Mouse (Mus musculus) layer of hippocampus, postnatal 25 days (tissue): Measurements from ENCODE around the gene Polm. TPM values are rescaled to one million over a fixed set of nuclear protein-coding genes. Genes with fewer than 3 reads are reported as not detected.

ENCODE experiments used
- DNase-seq, 2 experiments: peaks; one replicate each; pipeline ENCODE4 v3.0.0; 2022; ENCODE audit warnings: mixed read lengths in 2 of 2, low spot score in 1 of 2; ENCODE audit errors: extremely low spot score in 1 of 2
- total RNA-seq, 2 experiments: library from RNA; stranded (reverse); gene quantifications; 2 replicates each; pipeline ENCODE4 v1.2.3; 2021

The Polm gene
- 10 to 100 TPM; 10.0 to 14.5 TPM for total RNA-seq

DNA sequence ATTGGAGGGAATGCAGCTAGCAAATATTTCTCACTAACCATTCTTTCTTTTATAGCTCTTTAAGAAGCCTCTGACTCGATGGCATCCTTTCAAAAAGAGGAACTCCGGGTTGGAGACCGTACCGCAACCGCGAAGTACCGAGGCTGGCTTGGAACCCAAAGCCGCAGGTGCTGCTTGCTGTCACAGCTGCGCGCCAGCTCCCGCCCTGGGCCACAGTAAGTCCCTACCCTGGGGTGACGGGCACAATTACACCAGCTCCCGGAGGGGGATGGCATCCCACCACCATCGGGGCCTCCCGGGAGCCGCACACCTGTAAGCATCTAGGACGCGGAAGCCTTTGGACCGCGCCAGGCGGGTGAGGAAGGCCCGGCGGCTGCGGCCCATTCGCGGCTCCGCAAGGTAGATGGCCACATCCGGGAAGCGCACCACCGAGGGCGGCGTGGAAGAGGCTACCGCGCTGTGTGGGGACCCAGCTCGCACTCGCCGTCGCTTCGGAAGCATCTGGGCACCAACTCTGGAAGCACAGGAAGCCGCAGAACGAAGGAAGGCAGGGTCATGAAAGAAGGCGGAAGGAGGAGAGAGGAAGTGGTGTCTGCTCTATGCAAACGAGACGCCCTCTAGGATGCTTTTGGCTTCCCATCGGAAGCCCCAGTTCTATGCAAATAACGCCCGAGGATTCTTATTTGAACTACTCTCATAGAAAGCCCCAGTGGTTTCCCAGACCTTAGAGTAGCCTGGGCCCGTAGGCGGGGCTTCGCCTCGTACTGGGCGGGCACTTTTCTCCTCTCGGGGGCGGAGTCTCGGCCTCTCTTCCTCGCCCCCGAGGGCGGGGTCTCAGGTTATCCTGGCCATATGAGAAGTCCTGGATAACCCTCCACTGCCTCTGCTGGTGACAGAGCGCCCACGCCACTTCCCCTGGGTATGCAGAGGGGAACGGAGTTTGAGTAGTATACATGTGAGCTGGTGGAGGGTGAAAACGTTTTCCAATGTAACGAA, at the start of gene Polm:
Gene Polm, minus strand, starts transcription at position 766 of the 996 bp plus-strand sequence.
- DNase-seq = peak; percentile 67 to 70

DNA sequence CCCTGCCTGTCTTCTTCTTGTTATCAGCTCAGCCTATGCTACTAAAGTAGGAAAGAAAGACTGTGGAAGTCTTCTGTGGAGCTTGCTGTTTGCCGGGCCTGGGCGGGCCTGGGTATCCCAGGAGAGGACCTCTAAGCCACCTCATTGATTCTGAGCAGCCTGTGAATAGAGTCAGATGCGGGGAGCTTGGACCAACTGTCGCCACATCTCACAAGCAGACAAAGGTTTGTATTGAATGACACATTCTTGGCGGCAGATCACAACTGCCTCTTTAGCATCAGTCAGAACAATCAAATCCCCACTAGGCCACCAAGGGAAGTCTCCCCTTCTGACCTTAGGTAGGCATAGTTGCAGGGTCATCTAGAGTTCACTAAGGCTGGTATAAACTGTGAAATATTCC, 49.4 kb upstream of the Polm start:
- DNase-seq = no peak

DNA sequence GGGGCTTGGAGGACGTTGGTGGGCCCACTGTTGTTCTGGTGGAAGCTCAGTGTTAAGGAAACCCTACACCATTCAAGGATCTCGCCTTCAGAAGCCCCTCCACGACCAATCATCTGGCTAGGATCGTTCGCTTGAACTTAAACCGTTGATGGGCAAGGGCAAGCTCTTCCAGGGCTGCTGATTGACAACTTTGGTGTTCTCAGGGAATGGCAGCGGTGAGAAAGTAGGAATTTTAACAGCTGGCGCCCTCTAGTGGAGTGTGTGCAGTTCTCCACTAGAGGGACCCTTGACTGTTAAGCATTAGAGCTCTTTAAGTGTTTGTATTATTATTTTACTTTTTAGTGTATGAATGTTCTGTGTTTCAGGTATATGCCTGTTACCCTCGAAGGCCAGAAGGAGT, 48.4 kb upstream of the Polm start:
- peak in 1 of 2 experiments; percentile 76 for DNase-seq

DNA sequence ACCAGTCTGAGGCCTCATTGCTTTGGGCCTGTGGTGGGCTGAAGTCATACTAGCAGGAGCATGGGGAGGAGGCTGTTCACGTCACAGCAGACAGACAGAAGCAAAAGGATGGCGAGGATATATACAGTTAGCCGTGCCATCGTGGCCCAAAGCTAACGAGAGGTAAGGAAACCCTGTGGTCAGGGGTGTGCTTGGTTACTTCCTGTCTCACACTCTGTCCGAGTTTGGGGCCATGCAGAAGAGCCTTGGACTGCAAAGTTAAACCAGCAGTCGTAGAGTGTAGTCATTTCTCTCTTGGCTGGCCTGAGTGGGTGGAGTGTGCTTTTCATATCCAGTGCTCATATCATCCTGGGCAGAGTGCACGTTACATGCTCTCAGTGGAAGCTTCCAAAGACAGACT, 44.7 kb upstream of the Polm start:
- DNase-seq = no peak

DNA sequence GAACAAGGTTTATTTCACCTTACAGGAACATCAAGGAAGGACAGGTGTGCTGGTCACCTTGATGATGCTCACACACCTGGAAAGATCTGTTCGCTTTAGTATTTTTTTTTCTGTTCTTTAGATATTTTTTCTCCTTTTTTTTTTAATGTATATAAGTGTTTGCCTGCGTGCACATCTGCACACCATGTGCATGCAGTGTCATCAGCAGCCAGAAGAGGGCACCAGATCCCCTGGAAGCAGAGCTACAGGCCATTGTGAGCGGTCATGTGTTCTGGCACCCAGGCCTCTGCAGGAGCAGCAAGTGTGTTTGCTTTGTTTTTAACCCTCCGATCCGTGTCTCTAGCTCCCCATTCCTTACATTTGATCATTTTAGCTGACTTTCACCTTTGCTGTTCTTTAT, 42.1 kb upstream of the Polm start:
- DNase-seq = peak; percentile 46 to 73

DNA sequence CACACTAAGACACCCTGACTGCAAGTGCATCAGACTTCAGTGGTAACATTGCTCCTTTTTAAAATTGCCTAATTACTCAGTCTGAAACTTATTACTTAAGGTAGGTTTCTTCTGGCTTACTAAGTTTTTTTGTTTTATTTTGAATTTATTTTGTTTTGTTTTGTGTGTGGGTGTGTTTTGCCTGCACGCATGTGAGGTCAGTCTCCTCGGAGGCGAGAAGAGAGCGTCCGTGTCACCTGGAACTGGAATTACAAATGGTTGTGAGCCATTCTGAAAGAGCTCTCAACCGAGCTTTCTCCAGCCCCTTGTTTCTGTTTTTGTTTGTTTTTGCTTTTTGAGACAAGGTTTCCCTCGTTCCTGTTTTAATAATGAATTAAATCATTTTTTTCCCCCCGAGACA, 40.8 kb upstream of the Polm start:
- DNase-seq = no peak

DNA sequence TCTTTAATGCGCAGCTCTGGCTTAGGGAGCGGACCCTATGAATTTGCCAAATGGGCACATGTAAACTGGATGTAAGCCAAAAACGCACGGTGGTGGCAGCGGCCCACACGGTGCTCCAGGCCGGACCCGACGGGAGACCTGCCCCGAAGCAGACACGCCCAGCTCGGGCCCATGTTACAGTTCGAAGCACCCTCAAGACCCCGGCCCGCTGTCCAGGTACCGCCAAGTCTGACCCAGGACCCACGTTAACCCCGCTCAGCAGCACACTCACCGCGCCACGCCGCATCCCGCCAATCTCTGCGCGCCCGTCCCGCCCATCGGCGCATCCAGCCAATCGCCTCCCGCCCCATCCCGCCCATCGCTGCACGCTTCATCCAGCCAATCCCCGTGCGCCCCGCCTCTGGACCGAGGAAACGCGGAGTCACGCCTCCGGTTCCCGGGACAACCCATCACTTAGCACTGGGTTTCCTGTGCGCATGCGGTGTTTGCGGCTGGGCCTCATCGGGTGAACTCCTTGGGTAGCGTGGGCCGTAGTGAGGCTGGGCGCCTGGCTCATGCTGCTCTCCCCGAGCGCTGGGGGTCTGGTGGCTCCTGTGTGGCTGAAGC, 40.2 kb upstream of the Polm start, which contains the start of gene Pold2:
Gene Pold2, minus strand, starts transcription at position 372 of the 606 bp plus-strand sequence.
- peak; percentile 86 to 90 for DNase-seq

DNA sequence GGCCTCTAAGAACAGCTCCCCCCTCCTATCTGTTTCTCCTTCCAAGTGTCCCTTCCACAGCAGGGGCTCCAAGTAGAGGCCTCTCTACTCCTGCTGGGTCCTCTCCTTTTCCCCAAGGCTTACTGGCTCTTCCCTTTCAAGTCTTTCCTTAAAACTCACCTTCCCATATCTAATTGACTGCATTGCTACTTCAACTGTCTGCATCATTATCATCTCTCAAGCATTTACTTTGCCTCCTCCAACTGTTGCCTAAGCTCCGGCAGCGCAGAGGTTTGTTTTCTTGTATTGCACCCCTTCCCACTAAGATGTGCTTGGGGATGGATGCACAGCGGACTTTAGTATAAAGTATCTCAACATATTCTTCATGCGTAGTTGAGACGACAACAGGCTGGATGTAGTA, 39.6 kb upstream of the Polm start:
- DNase-seq = no peak

DNA sequence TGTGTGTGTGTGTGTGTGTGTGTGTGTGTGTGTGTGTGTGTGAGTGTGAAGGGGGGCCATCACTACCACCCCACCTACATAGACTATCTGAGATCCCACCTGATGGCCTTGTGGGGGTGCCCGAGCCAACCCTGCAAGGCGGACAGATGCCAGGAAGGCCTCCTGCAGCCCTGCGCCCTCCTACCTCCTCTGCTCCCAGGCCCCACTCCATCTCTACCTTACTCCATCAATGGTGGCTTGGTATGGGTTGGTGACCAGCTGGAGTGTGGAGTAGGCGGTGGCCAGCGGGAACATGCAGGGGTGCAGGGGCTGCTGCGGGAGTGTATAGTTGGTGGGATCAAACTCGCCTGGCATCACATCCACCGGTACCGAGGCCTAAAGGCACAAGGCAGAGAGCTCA, 35.4 kb upstream of the Polm start:
- no peak for DNase-seq

DNA sequence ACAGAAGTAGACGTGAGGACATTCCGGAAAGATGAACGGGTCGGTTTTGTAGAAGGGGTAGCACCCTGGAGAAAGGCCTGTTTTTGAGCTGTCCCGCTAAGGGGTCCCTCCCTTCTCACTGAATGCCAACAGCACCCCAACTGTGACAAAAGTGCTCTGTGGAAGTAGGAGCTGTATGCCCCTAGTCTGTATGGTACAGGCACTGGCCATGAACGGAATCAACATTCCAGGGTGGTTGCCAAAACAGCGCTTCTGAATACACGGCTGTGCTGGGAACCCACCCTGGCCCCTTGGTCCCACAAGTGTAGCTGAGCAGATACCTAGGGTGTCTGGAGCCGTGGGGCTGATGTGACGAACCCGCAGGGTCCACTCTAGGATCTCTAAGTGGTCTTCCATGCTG, 34.9 kb upstream of the Polm start:
- DNase-seq = no peak

DNA sequence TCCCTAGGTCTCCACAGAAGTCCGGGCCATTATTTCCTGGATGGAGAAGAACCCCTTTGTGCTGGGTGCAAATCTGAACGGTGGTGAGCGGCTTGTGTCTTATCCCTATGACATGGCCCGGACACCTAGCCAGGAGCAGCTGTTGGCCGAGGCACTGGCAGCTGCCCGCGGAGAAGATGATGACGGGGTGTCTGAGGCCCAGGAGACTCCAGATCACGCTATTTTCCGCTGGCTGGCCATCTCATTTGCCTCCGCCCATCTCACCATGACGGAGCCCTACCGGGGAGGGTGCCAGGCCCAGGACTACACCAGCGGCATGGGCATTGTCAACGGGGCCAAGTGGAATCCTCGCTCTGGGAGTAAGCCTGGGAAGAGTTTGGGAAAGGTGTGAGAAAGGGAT, 32.3 kb upstream of the Polm start:
- DNase-seq = no peak

DNA sequence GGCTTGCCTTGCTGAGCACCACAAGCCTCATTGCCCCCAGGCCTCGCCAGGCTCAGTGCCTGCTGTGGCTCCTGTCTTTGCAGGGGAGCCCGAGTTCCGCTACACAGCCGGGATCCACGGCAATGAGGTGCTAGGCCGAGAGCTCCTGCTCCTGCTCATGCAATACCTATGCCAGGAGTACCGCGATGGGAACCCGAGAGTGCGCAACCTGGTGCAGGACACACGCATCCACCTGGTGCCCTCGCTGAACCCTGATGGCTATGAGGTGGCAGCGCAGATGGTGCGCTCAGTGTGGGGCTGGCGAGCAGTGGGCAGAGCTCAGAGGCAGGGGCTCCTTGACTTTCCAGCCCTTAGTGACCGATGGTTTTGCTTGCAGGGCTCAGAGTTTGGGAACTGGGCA, 31.5 kb upstream of the Polm start:
- no peak for DNase-seq

DNA sequence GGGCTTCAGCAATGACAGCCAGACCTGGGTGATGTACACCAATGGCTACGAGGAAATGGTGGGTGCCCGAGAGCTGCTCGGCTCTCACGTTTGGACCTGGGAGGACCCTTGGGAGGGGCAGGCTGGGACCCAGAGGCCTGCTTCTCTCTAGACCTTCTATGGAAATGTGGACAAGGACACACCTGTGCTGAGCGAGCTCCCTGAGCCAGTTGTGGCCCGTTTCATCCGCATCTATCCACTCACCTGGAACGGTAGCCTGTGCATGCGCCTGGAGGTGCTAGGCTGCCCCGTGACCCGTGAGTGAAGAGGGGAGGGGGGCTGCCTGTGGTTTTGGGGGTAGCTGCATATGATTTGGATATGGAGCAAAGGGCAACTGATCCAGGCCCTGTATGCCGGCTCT, 30.5 kb upstream of the Polm start:
- DNase-seq = no peak

DNA sequence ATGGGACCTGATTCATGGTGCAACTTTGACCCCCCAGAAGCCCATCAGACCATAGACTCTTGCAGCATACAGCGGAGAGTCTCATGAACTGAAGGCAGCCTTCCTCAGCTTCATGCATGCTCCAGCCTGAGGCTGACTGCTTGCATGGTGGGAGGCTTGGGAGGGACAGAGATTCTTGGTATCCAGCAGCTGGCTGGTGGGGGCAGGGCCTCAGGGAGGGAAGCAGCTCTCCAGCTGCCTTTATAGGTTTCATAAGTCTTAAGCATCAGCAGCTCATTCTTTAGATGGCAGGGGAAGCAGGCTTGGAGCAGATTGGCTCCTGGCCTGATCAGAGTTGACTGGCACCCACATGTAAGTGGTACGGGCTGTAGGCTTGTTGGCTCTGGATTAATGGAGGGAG, 29.4 kb upstream of the Polm start:
- no peak for DNase-seq

DNA sequence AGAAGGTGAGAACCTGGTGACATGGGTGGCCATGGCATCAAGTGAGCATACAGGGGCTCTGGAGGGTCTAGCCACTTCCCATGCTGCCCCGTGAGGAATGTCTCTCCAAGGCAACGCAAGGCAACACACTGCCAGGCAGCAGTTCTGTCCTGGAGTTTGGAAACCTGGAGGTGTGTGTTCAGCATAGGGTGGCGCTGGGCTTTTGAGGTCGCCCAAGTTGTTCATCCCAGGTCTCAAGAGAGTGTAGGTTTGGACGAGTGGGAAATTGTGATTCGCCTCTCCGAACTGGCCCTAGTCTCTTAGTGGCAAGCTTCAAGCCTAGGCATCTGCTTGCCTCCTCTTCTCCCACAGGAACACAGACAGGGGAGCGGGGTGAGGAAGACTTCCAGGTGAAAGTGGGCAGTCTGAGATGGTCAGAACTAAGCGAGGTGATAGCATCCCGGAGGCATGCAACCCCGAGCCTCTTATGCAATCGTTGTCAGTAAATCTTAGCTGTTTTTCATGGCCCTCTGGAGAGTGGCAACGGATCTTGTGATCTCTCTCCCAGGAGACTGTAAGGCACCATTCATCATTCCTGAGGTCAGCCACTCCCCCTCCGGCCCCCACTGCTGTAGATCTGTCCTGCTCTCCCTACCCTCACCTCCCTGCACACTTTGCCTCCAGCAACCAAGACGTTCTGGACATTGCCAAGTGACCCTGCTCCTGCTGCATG, 24.7 kb upstream of the Polm start:
- no peak for DNase-seq

DNA sequence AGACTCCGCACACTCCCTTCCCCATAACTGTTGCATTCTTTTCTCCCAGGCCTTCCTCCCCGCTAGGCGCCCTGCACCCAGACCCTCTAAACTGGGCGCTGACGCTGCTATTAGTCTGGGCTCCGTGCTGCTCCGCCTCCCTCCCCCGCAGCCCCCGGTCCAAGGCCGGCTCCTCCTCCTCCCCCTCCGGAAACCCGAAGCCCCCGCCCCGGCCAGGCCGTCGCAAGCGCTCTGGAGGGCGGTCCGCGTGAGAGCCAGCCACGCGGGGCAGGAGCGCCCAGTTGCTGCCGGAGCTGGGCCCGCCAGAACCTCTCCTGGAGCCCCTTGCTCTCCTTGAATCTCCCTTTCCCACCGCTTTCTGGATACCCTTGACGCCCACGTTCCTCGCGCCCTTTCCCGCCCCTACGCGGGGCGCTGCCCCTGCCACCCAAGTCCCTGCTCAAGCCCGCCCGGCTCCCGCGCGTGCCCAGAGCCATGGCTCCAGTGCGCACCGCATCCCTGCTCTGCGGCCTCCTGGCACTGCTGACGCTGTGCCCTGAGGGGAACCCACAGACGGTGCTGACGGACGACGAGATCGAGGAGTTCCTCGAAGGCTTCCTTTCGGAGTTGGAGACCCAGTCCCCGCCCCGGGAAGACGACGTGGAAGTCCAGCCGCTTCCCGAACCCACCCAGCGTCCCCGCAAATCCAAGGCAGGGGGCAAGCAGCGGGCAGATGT, 24.0 kb upstream of the Polm start, which contains the start of gene Aebp1:
Gene Aebp1, plus strand, starts transcription at position 270 of the 716 bp plus-strand sequence.
- no peak for DNase-seq

DNA sequence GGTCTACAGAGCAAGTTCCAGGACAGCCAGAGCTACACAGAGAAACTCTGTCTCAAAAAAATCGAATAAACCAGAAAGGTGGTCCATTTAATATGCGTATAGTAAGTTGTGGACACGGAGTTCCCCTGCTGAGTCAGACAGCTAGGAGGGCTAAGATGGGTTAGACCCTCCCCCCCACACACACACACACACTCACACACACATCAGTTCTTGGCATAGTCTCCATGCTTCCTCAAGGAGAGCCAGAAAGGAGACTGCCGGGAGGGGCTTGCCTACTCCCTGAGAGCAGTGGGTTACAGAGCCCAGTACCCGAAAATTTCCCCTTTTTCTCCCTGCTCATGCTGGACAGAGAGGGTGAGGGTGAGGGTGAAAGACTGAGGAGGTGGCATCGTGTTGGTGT, 22.8 kb upstream of the Polm start:
- DNase-seq = no peak

DNA sequence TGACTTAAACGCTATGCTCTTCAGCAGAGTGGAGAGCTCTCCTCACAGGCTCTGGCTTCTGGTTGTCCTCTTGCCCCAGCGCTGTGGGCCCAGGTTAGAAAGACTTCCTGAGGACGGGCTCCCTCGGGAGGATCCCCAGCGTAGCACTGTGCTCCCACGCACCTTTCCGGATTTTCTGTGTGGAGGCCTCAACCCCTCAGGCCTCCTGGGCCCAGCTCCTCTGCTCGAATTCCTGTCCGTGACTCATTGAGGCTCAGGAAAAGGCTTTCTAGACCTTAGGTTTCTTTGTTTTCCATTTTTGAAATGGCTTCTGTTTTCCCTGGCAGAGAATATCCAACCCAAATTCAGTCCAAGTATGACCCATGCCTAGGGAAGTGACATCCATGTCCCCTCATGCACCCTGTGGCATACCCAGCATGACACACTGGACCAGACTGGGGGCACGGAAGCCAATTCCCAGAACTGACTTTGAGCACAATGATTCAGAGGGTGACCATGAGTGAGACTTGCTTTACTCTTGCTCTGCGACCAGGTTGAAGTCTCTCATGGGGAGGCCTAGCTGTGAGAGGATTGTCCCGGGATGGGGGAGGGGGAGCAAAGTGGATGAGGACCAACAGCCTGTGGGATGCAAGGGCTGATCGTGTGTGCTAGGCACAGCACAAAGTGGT, 22.2 kb upstream of the Polm start:
- DNase-seq = no peak

DNA sequence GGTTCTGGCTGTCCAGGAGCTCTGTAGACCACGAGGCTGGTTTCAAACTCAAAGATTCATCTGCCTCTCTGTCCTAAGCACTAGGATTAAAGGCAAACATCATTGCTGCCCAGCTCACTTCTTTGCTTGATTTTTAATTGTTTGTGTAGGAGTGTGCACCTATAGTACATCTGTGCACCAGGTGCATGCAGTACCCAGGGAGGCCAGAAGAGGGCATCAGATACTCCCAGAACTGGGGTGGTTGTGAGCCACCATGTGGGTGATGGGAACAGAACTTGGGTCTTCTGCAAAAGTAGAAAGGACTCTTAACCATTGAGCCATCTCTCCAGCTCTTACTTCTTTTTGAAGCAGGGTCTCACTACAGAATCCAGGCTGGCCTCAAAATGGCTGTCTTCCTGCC, 20.9 kb upstream of the Polm start:
- DNase-seq = no peak
